Mouse (Mus musculus) neural tube, embryonic 12.5 days (tissue): ENCODE measurements at regions not wholly inside any gene's neighbourhood (a gene's known extent, or its start where the extent isn't known, plus 50 kb on each side); places are given as distances from the start of the nearest gene placed in this dataset.

Experiments
- ATAC-seq: fragments of 200-750 bp; cut with Nextera tagmentation; 2 replicates; pipeline ENCODE4 v1.8.0; 2017; ENCODE audit warnings: low read depth, mild to moderate bottlenecking, moderate TSS enrichment, moderate library complexity; ENCODE audit not compliant: low FRiP score
- H3K27ac ChIP-seq: fragments of 300-500 bp; sonication (generic); 2 replicates; pipeline ENCODE4 v1.5.1; 2016
- H3K27me3 ChIP-seq: fragments of 300-500 bp; sonication (generic); replicated peaks from 2 replicates; pipeline ENCODE4 v1.6.1; 2016; ENCODE audit warnings: mild to moderate bottlenecking
- H3K36me3 ChIP-seq: fragments of 300-500 bp; sonication (generic); 2 replicates; pipeline ENCODE4 v1.6.1; 2016; ENCODE audit warnings: mild to moderate bottlenecking
- H3K4me1 ChIP-seq: fragments of 300-500 bp; sonication (generic); 2 replicates; pipeline ENCODE4 v1.6.1; 2016
- H3K4me2 ChIP-seq: fragments of 300-500 bp; sonication (generic); replicated peaks from 2 replicates; pipeline ENCODE4 v1.6.1; 2016; ENCODE audit warnings: mild to moderate bottlenecking
- H3K4me3 ChIP-seq: fragments of 300-500 bp; sonication (generic); 2 replicates; pipeline ENCODE4 v1.5.1; 2016
- H3K9ac ChIP-seq: fragments of 300-500 bp; sonication (generic); 2 replicates; pipeline ENCODE4 v1.6.1; 2016; ENCODE audit warnings: mild to moderate bottlenecking
- H3K9me3 ChIP-seq: fragments of 300-500 bp; sonication (generic); 2 replicates; pipeline ENCODE4 v1.6.1; 2016; ENCODE audit warnings: mild to moderate bottlenecking
- WGBS: fragments of 180-500 bp; shearing (Covaris S2); methylation state at CpG from one replicate; pipeline ENCODE4 v1.1.7; 2016; 5-methylcytosine and 5-hydroxymethylcytosine counted together

DNA sequence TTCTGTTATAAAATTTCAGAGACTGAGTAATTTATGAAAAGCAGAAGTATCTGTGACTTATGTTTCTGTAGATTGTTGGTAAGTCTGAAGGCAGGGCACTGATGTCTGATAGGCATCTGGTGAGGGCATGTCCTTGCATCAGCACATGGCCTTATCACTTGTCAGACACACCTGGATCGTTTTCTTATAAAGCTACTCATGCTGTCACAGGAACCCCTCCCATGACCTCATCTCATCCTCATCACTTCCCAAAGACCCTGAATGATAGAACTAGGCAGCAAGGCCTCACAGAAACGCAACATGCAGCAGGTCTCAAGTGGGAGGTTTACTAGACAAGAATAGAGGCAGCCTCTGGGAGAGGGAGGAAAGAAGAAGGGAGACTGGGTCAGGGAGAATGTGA is 107.0 kb upstream of the Sall1 start:
- Histone ChIP-seq H3K4me1 (peaks cover 17% of the 10 kb centered on the region), H3K36me3 (no peaks in the 10 kb centered on the region), H3K27me3 (no peaks in the 10 kb centered on the region), H3K9ac (no peak overlapping the region), H3K9me3 (0 out of 2 replicates have a peak, but pooled peaks cover 2% of the 10 kb centered on the region), H3K4me3 (no peak overlapping the region), H3K27ac (no peak overlapping the region), H3K4me2 (no peak overlapping the region)
- WGBS, result 86% methylated on average over 2 of the region's 2 CpGs
- ATAC-seq, result no peak

DNA sequence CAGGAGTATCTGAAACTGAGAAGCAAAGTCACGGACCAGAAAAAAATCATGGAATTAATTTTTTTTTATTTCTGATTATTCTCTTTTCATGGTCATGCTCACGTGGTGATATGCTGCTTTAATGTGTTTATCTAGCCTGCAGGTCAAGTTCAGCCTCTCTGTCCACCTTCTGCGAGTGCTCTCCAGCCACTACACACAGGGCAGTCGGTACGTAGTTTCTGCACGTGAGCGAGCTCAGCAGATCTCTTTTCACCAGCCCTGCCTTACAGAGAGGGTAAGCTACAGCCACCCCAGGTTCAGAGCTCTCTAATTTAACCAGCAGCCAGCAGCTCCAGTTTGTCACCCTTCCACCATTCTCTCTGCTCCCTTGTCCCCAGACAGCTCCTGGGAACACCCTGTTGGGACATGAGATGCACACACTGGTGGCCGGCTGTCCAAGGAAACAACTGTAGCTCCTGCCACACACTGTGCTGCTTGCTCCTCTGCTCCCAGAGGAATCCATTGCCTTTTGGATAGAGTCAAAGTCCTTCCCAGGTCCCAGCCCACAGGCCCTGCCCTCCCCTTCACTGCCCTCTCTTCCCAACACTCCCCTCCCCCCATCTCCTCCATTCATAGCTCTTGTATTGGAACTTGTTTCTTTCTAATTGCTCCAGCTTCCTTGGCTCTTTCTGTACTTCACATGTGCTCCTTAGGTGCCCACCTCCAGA is 97.7 kb upstream of the Sall1 start:
- WGBS, result 66% methylated on average over 8 of the region's 8 CpGs
- ATAC-seq, result no peak
- no peak overlapping the region for H3K9ac ChIP-seq
- no peaks in the 10 kb centered on the region for H3K36me3 ChIP-seq
- H3K9me3 ChIP-seq, result no peaks in the 10 kb centered on the region
- no peak overlapping the region for H3K4me2 ChIP-seq
- no peak overlapping the region for H3K27ac ChIP-seq
- no peak overlapping the region for H3K4me3 ChIP-seq
- H3K4me1 ChIP-seq, result peaks cover 5% of the 10 kb centered on the region; the same call in 1 of the 2 replicates
- H3K27me3 ChIP-seq, result peaks cover 2% of the 10 kb centered on the region; the same call in 1 of the 2 replicates

DNA sequence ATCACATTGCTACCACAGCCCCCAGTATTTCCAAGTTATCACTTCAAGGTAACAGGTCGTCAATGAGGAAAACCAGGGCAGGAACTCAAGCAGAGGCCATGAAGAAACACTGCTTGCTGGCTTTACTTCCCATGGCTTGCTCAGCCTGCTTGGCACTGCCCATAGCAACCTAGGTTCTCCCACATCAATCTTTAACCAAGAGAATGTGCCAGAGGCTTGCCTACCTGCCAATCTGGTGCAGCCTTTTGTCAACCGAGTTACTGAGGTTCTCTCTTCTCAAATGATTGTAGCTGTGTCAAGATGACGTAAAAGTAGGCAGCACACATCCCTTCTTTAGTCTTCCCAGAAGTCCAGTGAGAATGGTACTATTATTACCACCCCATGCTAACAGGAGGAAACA is 95.9 kb upstream of the Sall1 start:
- ATAC-seq, result no peak
- WGBS, result 78% methylated on average over 3 of the region's 3 CpGs
- H3K9ac ChIP-seq, result no peak overlapping the region
- H3K4me1 ChIP-seq, result peaks cover 5% of the 10 kb centered on the region; the same call in 1 of the 2 replicates
- no peaks in the 10 kb centered on the region for H3K9me3 ChIP-seq
- H3K4me3 ChIP-seq, result no peak overlapping the region
- no peaks in the 10 kb centered on the region for H3K36me3 ChIP-seq
- H3K27ac ChIP-seq, result no peak overlapping the region
- H3K4me2 ChIP-seq, result no peak overlapping the region
- peaks cover 2% of the 10 kb centered on the region; the same call in 1 of the 2 replicates for H3K27me3 ChIP-seq

DNA sequence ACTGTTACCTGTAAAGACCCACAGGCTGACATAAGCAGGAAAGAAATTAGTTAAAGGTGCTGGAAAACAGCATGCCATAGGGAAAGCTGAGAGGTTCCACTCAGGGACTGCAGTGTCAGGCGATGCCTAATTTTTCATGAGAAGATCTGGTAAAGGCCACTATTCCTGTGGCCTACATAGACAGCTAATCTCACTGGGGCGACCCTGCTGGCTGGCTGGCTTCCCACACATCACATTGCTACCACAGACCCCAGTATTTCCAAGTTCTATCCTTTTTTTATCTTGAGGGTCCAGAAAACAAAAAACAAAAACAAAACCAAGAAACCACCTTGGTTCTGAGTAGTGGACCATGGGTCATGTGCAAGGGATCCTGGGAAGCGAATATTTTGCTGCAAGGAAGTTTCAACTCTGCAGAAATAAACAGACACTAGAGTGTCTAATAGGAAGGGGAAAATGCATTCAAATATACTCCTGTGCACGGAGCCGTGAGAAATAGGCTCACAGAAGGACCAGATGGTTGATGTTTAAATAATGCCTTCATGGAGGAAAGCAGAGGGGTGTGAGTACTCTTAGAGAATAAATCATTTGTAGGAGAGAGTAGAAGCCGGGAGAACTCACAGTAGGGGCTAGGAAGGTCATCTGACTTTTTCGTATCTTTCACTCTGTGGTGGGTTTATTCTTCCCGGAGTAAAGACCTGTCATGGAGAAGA is 94.6 kb upstream of the Sall1 start:
- Histone ChIP-seq H3K36me3 (no peaks in the 10 kb centered on the region), H3K4me1 (peaks cover 11% of the 10 kb centered on the region), H3K4me3 (no peak overlapping the region), H3K4me2 (no peak overlapping the region), H3K27ac (no peak overlapping the region), H3K27me3 (peaks cover 2% of the 10 kb centered on the region; the same call in 1 of the 2 replicates), H3K9ac (no peak overlapping the region), H3K9me3 (no peaks in the 10 kb centered on the region)
- ATAC-seq, result no peak
- 56% methylated on average over 8 of the region's 8 CpGs for WGBS

DNA sequence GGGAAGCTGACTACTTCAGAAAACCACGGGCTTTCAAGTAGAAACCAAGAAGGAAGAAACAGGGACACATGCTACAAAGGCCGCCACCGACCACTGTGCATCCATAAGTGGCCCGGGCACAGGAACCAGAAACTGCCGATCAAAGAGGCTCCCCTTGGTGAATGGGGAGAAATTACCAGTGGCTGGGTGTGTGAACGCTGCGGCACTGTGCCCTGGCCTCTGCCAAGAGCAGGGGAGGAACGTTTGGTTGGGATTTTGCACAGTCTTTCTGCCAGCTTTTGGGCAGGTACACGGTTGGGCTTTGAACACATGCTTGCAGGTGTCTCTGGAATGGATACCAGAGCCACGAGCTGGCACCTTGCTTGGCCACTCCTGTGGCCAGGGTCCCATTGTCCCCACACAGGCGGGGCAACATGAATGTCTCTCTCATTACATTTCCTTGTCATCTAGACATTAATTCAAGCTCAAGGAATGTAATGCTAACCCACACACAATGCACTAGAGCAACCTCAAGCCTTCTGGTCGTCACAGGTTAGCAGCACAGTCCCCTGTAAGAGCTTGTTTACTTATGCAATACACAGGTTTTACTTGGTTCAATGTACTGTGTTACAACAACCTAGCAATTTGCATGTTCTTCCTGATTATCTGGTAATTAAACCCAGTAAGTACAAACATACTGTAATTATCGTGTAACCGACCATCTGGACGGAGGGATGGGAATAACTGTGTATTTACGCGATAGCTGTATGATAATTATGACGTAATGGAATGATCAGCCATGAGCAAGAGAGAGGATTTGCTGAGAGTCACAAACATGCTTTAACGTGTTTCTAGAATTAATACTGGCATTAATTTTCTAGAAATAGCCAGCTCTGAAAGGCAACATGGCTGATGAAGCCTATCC is 90.9 kb upstream of the Sall1 start:
- Histone ChIP-seq H3K9ac (no peak overlapping the region), H3K4me2 (no peak overlapping the region), H3K4me3 (no peak overlapping the region), H3K36me3 (no peaks in the 10 kb centered on the region), H3K27me3 (0 out of 2 replicates have a peak, but pooled peaks cover 2% of the 10 kb centered on the region), H3K4me1 (peaks cover 10% of the 10 kb centered on the region), H3K9me3 (no peaks in the 10 kb centered on the region), H3K27ac (no peak overlapping the region)
- 81% methylated on average over 19 of the region's 19 CpGs for WGBS
- ATAC-seq, result no peak

DNA sequence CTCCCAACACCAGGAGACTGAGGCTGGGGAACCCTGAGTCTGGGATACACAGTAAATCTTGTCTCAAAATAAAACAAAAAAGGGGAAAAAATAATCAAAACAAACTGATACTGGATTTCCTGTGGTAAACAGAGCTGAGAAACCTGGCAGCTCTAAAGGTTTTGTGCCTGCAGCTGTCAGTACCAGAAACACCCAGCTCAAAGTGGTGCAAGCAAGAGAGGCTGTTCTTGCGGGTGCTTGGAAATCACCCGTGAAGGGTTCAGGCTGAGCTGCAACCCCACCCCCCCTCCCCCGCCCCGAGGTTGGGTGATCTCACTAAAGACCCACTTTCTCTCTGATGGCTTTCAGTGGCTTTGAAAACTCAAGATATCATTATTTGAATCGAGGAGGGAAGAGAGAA is 90.1 kb upstream of the Sall1 start:
- 53% methylated on average over 5 of the region's 5 CpGs for WGBS
- 0 out of 2 replicates have a peak, but pooled peaks cover 2% of the 10 kb centered on the region for H3K27me3 ChIP-seq

DNA sequence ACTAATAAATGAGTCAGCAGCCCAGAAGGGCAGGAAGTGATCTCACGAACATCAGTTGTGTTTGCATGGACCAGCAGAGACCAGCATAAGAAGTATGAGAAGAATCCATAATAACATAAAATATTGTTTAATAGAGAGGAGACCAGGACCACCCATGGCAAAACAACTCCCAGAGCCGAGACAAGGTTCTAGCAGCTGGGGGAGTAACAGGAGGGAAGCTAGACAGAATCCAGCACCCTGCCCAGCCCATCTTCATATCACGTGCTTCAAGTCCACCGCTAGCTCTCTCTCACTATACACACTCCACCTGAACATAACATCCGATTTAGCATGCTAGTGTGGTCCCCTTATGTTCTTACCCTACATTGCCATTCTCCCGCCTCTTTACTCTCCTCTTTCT is 77.1 kb upstream of the Sall1 start:
- no peaks in the 10 kb centered on the region for H3K4me1 ChIP-seq
- no peak overlapping the region for H3K4me2 ChIP-seq
- no peaks in the 10 kb centered on the region for H3K36me3 ChIP-seq
- WGBS, result 91% methylated on average over 6 of the region's 6 CpGs
- H3K27ac ChIP-seq, result no peak overlapping the region
- H3K27me3 ChIP-seq, result no peaks in the 10 kb centered on the region
- no peak for ATAC-seq
- H3K4me3 ChIP-seq, result no peak overlapping the region
- H3K9me3 ChIP-seq, result no peaks in the 10 kb centered on the region
- H3K9ac ChIP-seq, result no peak overlapping the region

More for the DNA sequence above, 90.1 kb upstream of the Sall1 start:
- peaks cover 10% of the 10 kb centered on the region for H3K4me1 ChIP-seq
- no peak overlapping the region for H3K4me2 ChIP-seq
- H3K4me3 ChIP-seq, result no peak overlapping the region
- no peaks in the 10 kb centered on the region for H3K9me3 ChIP-seq
- no peak overlapping the region for H3K9ac ChIP-seq
- no peaks in the 10 kb centered on the region for H3K36me3 ChIP-seq
- H3K27ac ChIP-seq, result no peak overlapping the region
- no peak for ATAC-seq

DNA sequence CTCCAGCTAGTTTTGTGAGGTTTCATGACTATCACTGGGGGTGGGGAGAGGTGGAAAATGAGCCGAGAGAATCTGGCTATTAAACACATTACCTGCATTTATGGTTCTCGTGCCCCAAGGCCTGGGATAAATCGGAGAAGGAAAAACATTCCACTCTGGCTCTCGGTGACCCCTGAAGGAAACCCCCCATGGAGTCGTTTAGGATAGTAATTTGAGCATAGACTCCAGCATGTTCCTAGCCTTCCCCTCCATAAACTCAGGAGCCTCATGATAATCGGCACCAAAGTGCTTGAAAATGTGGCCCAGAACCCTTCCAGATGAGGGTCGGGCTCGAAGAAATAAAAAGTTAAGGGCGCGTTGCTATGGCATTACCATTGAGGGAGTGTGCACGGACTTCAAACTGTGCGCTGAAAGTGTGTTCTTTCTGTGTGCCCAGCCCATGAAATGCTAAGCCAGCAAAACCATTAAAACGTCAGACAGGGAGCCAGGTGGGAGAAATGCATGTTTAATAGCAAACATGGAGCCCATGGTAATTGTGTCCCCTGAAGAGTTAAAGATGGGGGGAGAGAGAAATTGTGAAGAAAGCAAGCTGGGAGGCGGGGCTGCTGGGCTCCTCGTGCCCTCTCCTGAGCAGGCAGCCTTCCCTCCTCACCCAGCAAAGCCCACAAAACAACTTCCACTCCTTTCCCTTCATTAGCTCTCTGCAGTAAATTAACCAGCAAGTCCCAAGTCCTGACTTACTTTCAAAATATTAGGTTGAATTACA is 64.1 kb upstream of the Sall1 start:
- Histone ChIP-seq H3K4me3 (no peak overlapping the region), H3K27ac (no peak overlapping the region), H3K36me3 (no peaks in the 10 kb centered on the region), H3K9ac (no peak overlapping the region), H3K4me1 (0 out of 2 replicates have a peak, but pooled peaks cover 8% of the 10 kb centered on the region), H3K27me3 (no peaks in the 10 kb centered on the region), H3K9me3 (no peaks in the 10 kb centered on the region), H3K4me2 (no peak overlapping the region)
- WGBS, result 53% methylated on average over 15 of the region's 15 CpGs
- no peak for ATAC-seq

DNA sequence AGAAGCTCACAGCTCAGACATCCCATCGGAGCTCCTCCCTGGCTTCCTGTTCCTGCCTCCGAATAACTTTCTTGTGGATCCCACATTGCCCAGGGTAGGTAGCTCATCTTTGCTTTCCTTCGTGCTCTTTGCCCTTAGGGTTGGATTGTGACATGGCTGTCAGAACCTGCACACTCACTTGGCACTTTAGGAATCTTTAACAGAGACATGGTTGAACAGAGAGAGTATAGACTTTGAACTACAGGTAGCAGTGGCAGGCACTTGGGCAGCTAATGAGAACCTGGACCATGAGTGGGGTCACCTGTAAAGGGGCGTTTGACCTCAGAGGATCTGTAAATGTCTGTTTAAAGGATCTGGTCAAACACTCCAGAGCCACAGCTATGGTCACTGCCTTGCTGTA is 62.4 kb upstream of the Sall1 start:
- ATAC-seq, result no peak
- H3K4me1 ChIP-seq, result 0 out of 2 replicates have a peak, but pooled peaks cover 5% of the 10 kb centered on the region
- H3K36me3 ChIP-seq, result no peaks in the 10 kb centered on the region
- H3K4me2 ChIP-seq, result no peak overlapping the region
- H3K9ac ChIP-seq, result no peak overlapping the region
- H3K4me3 ChIP-seq, result no peak overlapping the region
- H3K27ac ChIP-seq, result no peak overlapping the region
- no peaks in the 10 kb centered on the region for H3K9me3 ChIP-seq
- no peaks in the 10 kb centered on the region for H3K27me3 ChIP-seq
- WGBS, result 87% methylated on average over 4 of the region's 4 CpGs

DNA sequence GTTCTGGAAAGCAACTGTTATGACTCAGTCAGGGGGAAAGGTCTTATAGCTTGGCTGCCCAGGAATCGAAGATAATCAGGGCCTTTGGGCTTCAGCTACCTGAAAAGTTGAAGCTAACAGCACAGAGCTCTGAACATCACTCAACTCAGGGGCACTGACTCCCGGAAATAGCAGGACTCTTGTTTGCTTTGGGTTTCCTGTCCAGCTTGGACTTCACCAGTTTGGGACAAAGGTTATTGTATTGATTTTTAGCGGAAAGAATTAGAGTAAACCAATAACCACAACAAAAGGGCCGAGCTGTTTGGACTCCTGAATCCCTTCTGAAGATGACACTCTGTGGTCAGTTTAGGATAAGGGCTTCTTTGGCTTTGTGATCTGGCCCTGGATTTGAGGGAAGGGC is 53.4 kb upstream of the Sall1 start:
- 83% methylated on average over 4 of the region's 4 CpGs for WGBS
- ATAC-seq, result no peak
- H3K9ac ChIP-seq, result no peak overlapping the region
- H3K4me2 ChIP-seq, result no peak overlapping the region
- H3K36me3 ChIP-seq, result no peaks in the 10 kb centered on the region
- H3K4me1 ChIP-seq, result no peaks in the 10 kb centered on the region
- H3K4me3 ChIP-seq, result no peak overlapping the region
- no peaks in the 10 kb centered on the region for H3K27me3 ChIP-seq
- peaks cover 4% of the 10 kb centered on the region; the same call in 1 of the 2 replicates for H3K9me3 ChIP-seq
- no peak overlapping the region for H3K27ac ChIP-seq
